Mouse (Mus musculus) layer of hippocampus, adult 6 months (tissue): ENCODE results near the gene Vip. TPM values are rescaled to one million over a fixed set of nuclear protein-coding genes. Genes with fewer than 3 reads are reported as not detected.

Experiments
- long read RNA-seq, 2 experiments: library from polyadenylated mRNA; unstranded; transcript quantifications; one replicate each; pipeline ENCODE4 v2.0.0; 2019 to 2020
- polyA plus RNA-seq: library from polyadenylated mRNA; unstranded; fragments of <200 nt; fragmentation: Nextera tagmentation; gene quantifications from 2 replicates; pipeline ENCODE4 v1.2.3, GENCODE M21; 2021

Vip gene
- polyA plus RNA-seq, result 12.1 and 12.4 TPM in 2 replicates
- long read RNA-seq, experiment 1, transcript Vip-201 (7 exons, 1,530 nt), result major isoform, 6 of 17 reads
- long read RNA-seq, experiment 1, partial matches to known transcripts, result 4 of 17 reads
- long read RNA-seq, experiment 1, other reads (novel, unspliced or antisense), result 7 of 17 reads
- long read RNA-seq, experiment 2, transcript Vip-201 (7 exons, 1,530 nt), result major isoform, 16 of 44 reads
- long read RNA-seq, experiment 2, partial matches to known transcripts, result 6 of 44 reads
- long read RNA-seq, experiment 2, other reads (novel, unspliced or antisense), result 22 of 44 reads

GRCm38 (mm10) chr10:5639112-5639511 lies at the start of gene Vip:
Gene Vip, plus strand, starts transcription at chr10:5639218.

DNA sequence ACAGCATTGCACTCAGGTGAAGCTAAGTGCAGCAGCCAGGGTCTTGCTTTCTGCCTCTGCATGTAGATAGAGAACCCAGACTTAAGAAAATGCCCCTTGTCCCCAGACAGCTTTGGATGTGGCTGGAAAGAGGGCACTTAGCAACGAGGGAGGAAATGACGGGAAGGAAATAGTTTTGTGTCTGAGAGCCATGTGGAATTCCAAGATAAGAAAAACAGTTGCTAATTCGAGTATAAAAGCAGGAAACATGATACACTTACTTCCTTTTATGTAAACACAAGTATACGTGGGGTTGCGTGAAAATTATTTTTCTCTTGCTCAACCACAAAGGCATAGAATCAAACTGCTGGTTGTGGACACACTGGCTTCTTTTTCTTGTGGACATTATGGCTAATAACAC lies 45.6 kb upstream of the Vip start, which contains the start of gene Myct1:
Gene Myct1 (plus strand): TSS at position 312 of the 400 bp plus-strand sequence.

Other genes starting within 250 kb of the Vip start
- 50.6 and 58.9 TPM in 2 replicates for gene Syne1, start 87.7 kb upstream of the Vip start, polyA plus RNA-seq
- gene Myct1, start 45.4 kb upstream of the Vip start, polyA plus RNA-seq, result 0.28 and 0.52 TPM in 2 replicates
- gene Fbxo5, start 166.4 kb downstream of the Vip start, polyA plus RNA-seq, result 0.39 and 0.58 TPM in 2 replicates
- gene Mtrf1l, start 184.7 kb downstream of the Vip start, polyA plus RNA-seq, result 5.3 and 5.9 TPM in 2 replicates